Mouse (Mus musculus): Measurements from ENCODE around the gene Zfp715.

DNA sequence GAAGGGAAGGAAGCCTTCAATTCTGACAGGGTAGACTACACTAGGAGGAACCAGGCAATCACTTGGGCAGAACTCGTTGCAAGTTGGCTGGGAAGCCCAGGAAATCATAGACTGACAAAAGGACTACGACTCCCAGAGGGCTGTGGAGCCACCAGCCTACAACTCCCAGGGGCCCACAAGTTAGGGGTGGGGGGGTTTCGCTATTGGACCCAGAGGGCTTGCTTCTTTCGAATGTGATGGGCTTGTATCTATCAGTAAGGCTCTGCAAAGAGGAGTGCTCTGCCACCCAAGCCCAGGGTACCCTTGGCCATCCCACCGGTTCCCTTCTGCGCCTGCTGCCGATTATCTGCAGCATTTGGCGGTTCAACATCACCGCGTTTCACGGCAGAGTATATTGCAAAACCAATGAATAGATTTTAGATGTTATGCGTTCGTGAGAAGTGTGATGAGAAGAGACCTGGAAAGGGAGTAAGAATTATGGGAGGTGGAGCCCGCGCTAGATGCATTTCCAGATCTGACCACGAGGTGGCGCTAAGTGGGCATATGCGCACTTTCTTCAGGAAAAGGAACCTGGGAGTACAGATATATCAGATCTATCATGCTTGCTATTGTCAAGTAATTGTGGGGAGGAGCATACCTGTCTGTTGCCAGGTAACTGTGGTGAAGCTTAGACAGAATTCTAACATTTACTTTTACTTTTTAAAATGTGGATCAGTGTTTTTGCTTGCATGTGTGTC lies 30.1 kb downstream of the Zfp715 start:
- TF ChIP-seq CTCF (conservative IDR thresholded peaks at IDR 0.05 in 1 of 2, IDR thresholded peaks at IDR 0.05 in 1 of 2; ENCODE audit: low read depth in 2 of 2, low read length in 2 of 2) (peak; percentile 91 to 96), POLR2A (IDR thresholded peaks at IDR 0.05; ENCODE audit: low read depth, low read length) (no peak), MAFK (IDR thresholded peaks at IDR 0.05; ENCODE audit: insufficient replicate concordance, low read length) (no peak), MAX (IDR thresholded peaks at IDR 0.05; ENCODE audit: low read length) (peak; percentile 70), JUND (conservative IDR thresholded peaks at IDR 0.05; ENCODE audit: low read depth, low read length) (no peak), CHD1 (IDR thresholded peaks at IDR 0.05; ENCODE audit: low read depth, low read length) (no peak), TBP (conservative IDR thresholded peaks at IDR 0.05; ENCODE audit: low read depth, low read length) (no peak), BHLHE40 (IDR thresholded peaks at IDR 0.05; ENCODE audit: low read depth, low read length) (no peak), EP300 (IDR thresholded peaks at IDR 0.05; ENCODE audit: low read length) (no peak), KAT2A (IDR thresholded peaks at IDR 0.05; ENCODE audit: insufficient replicate concordance, low read length) (no peak)
